Mouse (Mus musculus) yolk sac, embryonic 10.5 days (tissue): ENCODE measurements around the gene 5730507C01Rik.
"Not testable (repeated sequence)": the region's sequence is repeated elsewhere in the genome, so short reads cannot be mapped to it uniquely, and the experiment has no call there.

ENCODE experiments used
- DNase-seq: peaks from one replicate; pipeline ENCODE4 v3.0.0-alpha.2; 2017; ENCODE audit warnings: low spot score

The 5730507C01Rik gene

DNA sequence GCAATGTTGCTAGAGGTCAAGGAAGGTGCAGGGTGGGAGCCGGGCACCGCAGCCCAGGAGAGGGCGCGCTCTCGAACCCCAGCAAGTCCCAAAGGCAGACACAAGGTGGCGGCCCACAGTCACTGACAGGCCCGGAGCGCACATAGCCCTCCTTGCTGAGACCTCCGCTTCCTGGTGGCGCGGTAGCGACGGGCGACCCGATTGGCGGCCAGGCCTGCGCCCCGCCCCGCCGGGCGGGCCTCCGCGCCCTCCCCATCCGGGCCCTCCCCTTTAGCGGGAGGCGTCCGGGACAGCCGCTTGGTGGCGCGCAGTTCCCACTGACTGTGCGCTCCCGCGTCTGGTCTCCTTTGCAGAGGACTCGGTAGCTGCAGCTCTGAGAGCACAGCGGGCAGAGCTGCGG lies at the start of gene 5730507C01Rik:
TSS of gene 5730507C01Rik (plus strand) at position 340 of the 400 bp plus-strand sequence.
- peak; percentile 84 for DNase-seq

DNA sequence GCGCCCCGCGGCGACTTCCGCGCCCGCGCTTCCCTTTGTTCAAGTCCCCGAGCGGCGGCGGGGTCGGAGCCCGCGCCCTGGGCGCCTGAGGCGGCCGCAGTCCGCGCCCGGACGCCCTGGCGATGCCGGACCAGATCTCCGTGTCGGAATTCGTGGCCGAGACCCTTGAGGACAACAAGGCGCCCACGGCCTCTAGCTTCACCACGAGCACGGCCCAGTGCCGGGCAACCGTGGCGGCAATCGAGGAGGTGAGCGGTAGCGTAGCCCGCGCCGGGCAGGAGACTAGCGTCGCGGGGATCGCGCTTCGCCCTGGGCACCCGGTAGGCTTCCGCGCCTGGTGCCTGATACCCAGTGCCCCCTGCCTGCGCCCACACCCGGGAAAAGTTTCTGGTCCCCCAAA lies 306 bp downstream of the 5730507C01Rik start:
- DNase-seq, result not testable (repeated sequence)

DNA sequence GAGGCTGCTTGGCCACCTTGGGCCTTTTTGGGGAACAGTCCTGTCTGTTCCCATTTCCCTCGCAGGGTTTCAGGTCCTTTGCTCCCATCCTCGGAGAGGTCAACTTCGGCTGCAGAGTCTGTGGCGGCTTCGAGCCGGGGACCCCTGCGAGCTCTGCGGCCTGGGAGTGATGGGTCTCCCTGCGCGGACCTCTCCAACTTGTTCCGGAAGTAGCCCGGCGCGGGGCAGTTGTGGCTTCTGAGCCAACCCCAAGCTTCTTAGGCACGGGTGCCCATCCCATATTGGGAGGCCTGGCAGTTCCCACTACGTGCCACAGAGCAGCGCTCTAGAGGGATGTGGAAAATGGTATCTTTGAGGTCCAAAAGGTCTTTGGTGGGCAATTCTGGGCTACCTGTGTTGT lies 767 bp downstream of the 5730507C01Rik start:
- DNase-seq, result peak; percentile 7
